14 mouse cellular contexts compared by ENCODE assay signal in the genomic region with DNA sequence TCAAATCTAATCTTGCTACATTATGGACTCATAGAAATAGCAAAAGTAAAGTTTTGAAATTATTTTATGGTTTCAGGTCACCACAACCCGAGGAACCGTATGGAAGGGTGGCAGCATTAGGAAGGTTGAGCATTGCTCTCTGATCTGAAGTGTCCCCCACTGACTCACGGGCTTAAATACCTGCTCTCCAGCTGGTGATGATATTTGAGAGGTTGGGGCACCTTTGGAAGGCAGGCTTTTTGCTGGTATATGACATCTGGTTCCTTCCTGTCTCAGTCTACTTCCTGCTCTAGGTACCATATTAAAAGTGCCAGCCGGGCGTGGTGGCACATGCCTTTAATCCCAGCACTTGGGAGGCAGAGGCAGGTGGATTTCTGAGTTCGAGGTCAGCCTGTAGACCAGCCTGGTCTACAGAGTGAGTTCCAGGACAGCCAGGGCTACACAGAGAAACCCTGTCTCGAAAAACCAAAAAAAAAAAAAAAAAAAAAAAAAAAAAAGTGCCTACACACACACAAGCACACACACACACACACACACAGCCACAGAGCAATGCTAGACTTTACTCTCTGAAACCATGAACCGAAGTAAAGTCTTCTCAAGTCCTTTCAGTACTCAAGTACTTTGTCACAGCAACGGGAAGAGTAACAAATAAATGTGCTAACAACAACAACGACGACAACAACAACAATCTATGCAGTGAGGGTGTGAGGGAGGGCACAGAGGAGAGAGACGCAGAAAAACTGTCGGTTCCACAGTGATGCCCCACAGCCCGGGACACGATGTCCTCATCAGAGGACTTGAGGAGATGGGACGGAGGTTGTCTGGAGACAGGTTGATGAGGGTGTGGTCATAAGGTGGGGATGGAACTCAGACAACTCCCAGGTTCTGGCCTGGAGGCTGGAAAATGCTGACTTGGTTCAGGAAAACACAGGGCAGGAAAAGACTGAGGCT. TPM values are rescaled to one million over a fixed set of nuclear protein-coding genes. Genes with fewer than 3 reads are reported as not detected.
DNase-seq lines count a peak whose midpoint lies in the region; ATAC-seq lines count a peak whose summit lies in the region.
"Had no signal": no experiment of that assay in that cellular context is flagged by ENCODE, and none has a peak within 500 bp of the region (broad histone marks: within the 10 kb centered on the region; RNA-seq: fewer than 3 reads in every experiment).

No protein-coding gene starts in this region.

- no peak for ATAC-seq in heart, embryonic 11.5 days (replicated peaks; ENCODE audit: insufficient number of reproducible peaks, low FRiP score, low TSS enrichment)
- ATAC-seq in midbrain, embryonic 11.5 days (ENCODE audit: low FRiP score), result no peak
- no peak for ATAC-seq in forebrain, embryonic 15.5 days (replicated peaks)
- no peak for ATAC-seq in midbrain, embryonic 16.5 days

- no peaks in the 10 kb centered on the region for H3K36me3 ChIP-seq in heart, embryonic 11.5 days (ENCODE audit: control insufficient read depth, insufficient read depth, low read length)
- no peaks in the 10 kb centered on the region for H3K36me3 ChIP-seq in midbrain, embryonic 10.5 days
- H3K36me3 ChIP-seq in midbrain, embryonic 11.5 days (ENCODE audit: control insufficient read depth, insufficient read depth, low read length), result no peaks in the 10 kb centered on the region
- no peaks in the 10 kb centered on the region for H3K36me3 ChIP-seq in forebrain, embryonic 15.5 days
- no peaks in the 10 kb centered on the region for H3K36me3 ChIP-seq in midbrain, embryonic 16.5 days (ENCODE audit: control insufficient read depth, insufficient read depth, low read length)

- 86% methylated on average over 16 of the region's 16 CpGs for WGBS in heart, embryonic 11.5 days (ENCODE audit: insufficient replicate concordance)
- WGBS in midbrain, embryonic 10.5 days, result 93% methylated on average over 15 of the region's 16 CpGs
- WGBS in midbrain, embryonic 11.5 days, result 91% methylated on average over 16 of the region's 16 CpGs
- 94% methylated on average over 16 of the region's 16 CpGs for WGBS in forebrain, embryonic 15.5 days
- WGBS in midbrain, embryonic 16.5 days, result 93% methylated on average over 16 of the region's 16 CpGs

- H3K9ac ChIP-seq in heart, embryonic 11.5 days (ENCODE audit: low read depth, low read length), result peak overlapping the region; percentile 11; the same call in 1 of the 2 replicates
- no peak overlapping the region for H3K9ac ChIP-seq in midbrain, embryonic 11.5 days (ENCODE audit: low read length)
- H3K9ac ChIP-seq in forebrain, embryonic 15.5 days (replicated peaks), result no peak overlapping the region
- H3K9ac ChIP-seq in midbrain, embryonic 16.5 days (ENCODE audit: low read depth, low read length), result peak overlapping the region; percentile 7; the same call in 1 of the 2 replicates

- no peak for DNase-seq in heart, adult 8-10 months (ENCODE audit: low spot score)
- DNase-seq in midbrain, embryonic 10.5 days (ENCODE audit: low spot score), result no peak
- no peak for DNase-seq in midbrain, embryonic 11.5 days (ENCODE audit: low spot score, missing footprints)
- DNase-seq in cerebellum, adult 8-10 months, result no peak
- no peak for DNase-seq in gastrocnemius, postnatal 14 days
- DNase-seq: cerebellum, postnatal 10 days; gastrocnemius, postnatal 36 days; kidney, adult 9 months; liver had no signal

- H3K4me1 ChIP-seq in heart, embryonic 11.5 days (ENCODE audit: control insufficient read depth, insufficient read depth, low read length), result peaks cover 5% of the 10 kb centered on the region
- peaks cover 35% of the 10 kb centered on the region for H3K4me1 ChIP-seq in midbrain, embryonic 10.5 days
- peaks cover 10% of the 10 kb centered on the region for H3K4me1 ChIP-seq in midbrain, embryonic 11.5 days (ENCODE audit: control insufficient read depth, insufficient read depth, low read length)
- peaks cover 26% of the 10 kb centered on the region for H3K4me1 ChIP-seq in forebrain, embryonic 15.5 days
- H3K4me1 ChIP-seq in midbrain, embryonic 16.5 days (ENCODE audit: control insufficient read depth, insufficient read depth, low read length), result peaks cover 25% of the 10 kb centered on the region

- no peaks in the 10 kb centered on the region for H3K27me3 ChIP-seq in heart, embryonic 11.5 days (ENCODE audit: control insufficient read depth, insufficient read depth, low read length)
- no peaks in the 10 kb centered on the region for H3K27me3 ChIP-seq in midbrain, embryonic 10.5 days (ENCODE audit: low read depth, poor library complexity, severe bottlenecking)
- no peaks in the 10 kb centered on the region for H3K27me3 ChIP-seq in midbrain, embryonic 11.5 days (ENCODE audit: control insufficient read depth, insufficient read depth, low read length)
- H3K27me3 ChIP-seq in forebrain, embryonic 15.5 days, result no peaks in the 10 kb centered on the region
- H3K27me3 ChIP-seq in midbrain, embryonic 16.5 days (ENCODE audit: control insufficient read depth, insufficient read depth, low read depth, low read length), result no peaks in the 10 kb centered on the region

- intact Hi-C loops in gastrocnemius, postnatal 14 days (cut with DNase I; ENCODE audit: low total_unique reads), result loop anchor here (5.0 kb wide), 1 partner anchor 132 kb away; no protein-coding TSS in a partner anchor

- no peaks in the 10 kb centered on the region for H3K9me3 ChIP-seq in heart, embryonic 11.5 days (replicated peaks; ENCODE audit: control insufficient read depth, low read length)
- no peaks in the 10 kb centered on the region for H3K9me3 ChIP-seq in midbrain, embryonic 10.5 days (replicated peaks)
- no peaks in the 10 kb centered on the region for H3K9me3 ChIP-seq in midbrain, embryonic 11.5 days (ENCODE audit: control insufficient read depth, low read length)
- H3K9me3 ChIP-seq in forebrain, embryonic 15.5 days, result no peaks in the 10 kb centered on the region
- H3K9me3 ChIP-seq in midbrain, embryonic 16.5 days (replicated peaks; ENCODE audit: control insufficient read depth, low read length, poor library complexity, severe bottlenecking), result no peaks in the 10 kb centered on the region

- peak overlapping the region; percentile 56 for H3K4me2 ChIP-seq in heart, embryonic 11.5 days
- no peak overlapping the region for H3K4me2 ChIP-seq in midbrain, embryonic 11.5 days
- H3K4me2 ChIP-seq in forebrain, embryonic 15.5 days (replicated peaks), result no peak overlapping the region
- peak overlapping the region; percentile 42 for H3K4me2 ChIP-seq in midbrain, embryonic 16.5 days (ENCODE audit: low read length)

- peak overlapping the region; percentile 50; the same call in 1 of the 2 replicates for H3K27ac ChIP-seq in heart, embryonic 11.5 days (ENCODE audit: low read depth, low read length)
- H3K27ac ChIP-seq in midbrain, embryonic 10.5 days (replicated peaks), result peak overlapping the region; percentile 75
- no peak overlapping the region for H3K27ac ChIP-seq in midbrain, embryonic 11.5 days (ENCODE audit: low read depth, low read length)
- peak overlapping the region; percentile 61 for H3K27ac ChIP-seq in forebrain, embryonic 15.5 days (replicated peaks)
- peak overlapping the region; percentile 82 for H3K27ac ChIP-seq in midbrain, embryonic 16.5 days (ENCODE audit: low read length)

- no peak overlapping the region for H3K4me3 ChIP-seq in heart, embryonic 11.5 days (ENCODE audit: low read depth, low read length)
- H3K4me3 ChIP-seq in midbrain, embryonic 10.5 days, result no peak overlapping the region
- H3K4me3 ChIP-seq in midbrain, embryonic 11.5 days (ENCODE audit: low read depth, low read length), result no peak overlapping the region
- no peak overlapping the region for H3K4me3 ChIP-seq in forebrain, embryonic 15.5 days
- H3K4me3 ChIP-seq in midbrain, embryonic 16.5 days (ENCODE audit: low read depth, low read length), result no peak overlapping the region

RNA-seq across cellular contexts. Expression of a gene that starts 19.7 kb away (rescaled TPM):
- polyA plus RNA-seq in heart, embryonic 11.5 days (2014; fragmentation: Nextera tagmentation; extraction: Ambion mirVana), result not detected in 2 replicates
- under 1 TPM in 1 of 4 experiments, not detected in 3; 0.55 TPM for total RNA-seq in heart, adult 8-10 months (2022)
- polyA plus RNA-seq in midbrain, embryonic 10.5 days (2016; fragmentation: Nextera tagmentation; extraction: Ambion mirVana), result 0.10 TPM in 1 of 2 replicates, not detected in the other
- polyA plus RNA-seq in midbrain, embryonic 11.5 days (2014; fragmentation: Nextera tagmentation; extraction: Ambion mirVana), result not detected in 2 replicates
- not detected in 2 replicates for polyA plus RNA-seq in forebrain, embryonic 15.5 days (2015; fragmentation: Nextera tagmentation; extraction: Ambion mirVana)
- polyA plus RNA-seq in midbrain, embryonic 16.5 days (2015; fragmentation: Nextera tagmentation; extraction: Ambion mirVana), result not detected in 2 replicates
- 1 to 10 TPM; 3.9 to 6.8 TPM for total RNA-seq in gastrocnemius, postnatal 14 days (2021)
- total RNA-seq: layer of hippocampus, postnatal 25 days; megakaryocyte-erythroid progenitor cell, adult 5-6 weeks had no signal

RNA-seq across cellular contexts. Expression of a gene that starts 49.7 kb away (rescaled TPM):
- 0.29 TPM in 1 of 2 replicates, not detected in the other for polyA plus RNA-seq in heart, embryonic 11.5 days (2014; fragmentation: Nextera tagmentation; extraction: Ambion mirVana)
- total RNA-seq in heart, adult 8-10 months (2022), result not detected
- not detected in 2 replicates for polyA plus RNA-seq in midbrain, embryonic 10.5 days (2016; fragmentation: Nextera tagmentation; extraction: Ambion mirVana)
- polyA plus RNA-seq in midbrain, embryonic 11.5 days (2014; fragmentation: Nextera tagmentation; extraction: Ambion mirVana), result not detected in 2 replicates
- polyA plus RNA-seq in forebrain, embryonic 15.5 days (2015; fragmentation: Nextera tagmentation; extraction: Ambion mirVana), result 0.15 TPM in 1 of 2 replicates, not detected in the other
- not detected in 2 replicates for polyA plus RNA-seq in midbrain, embryonic 16.5 days (2015; fragmentation: Nextera tagmentation; extraction: Ambion mirVana)
- total RNA-seq in gastrocnemius, postnatal 14 days (2021), result under 1 TPM; 0.21 to 0.22 TPM
- total RNA-seq: gastrocnemius, postnatal 36 days; layer of hippocampus, postnatal 25 days; megakaryocyte-erythroid progenitor cell, adult 5-6 weeks had no signal

Comparison
In these comparisons a context has a peak if more than half of its experiments do, and no peak if none do; other contexts are left out.
1. H3K4me2 ChIP-seq: peak in heart, embryonic 11.5 days (single experiment) and midbrain, embryonic 16.5 days (single experiment); none in midbrain, embryonic 11.5 days (single experiment) and forebrain, embryonic 15.5 days (single experiment).
2. H3K9ac ChIP-seq: peak in heart, embryonic 11.5 days (single experiment) and midbrain, embryonic 16.5 days (single experiment); none in midbrain, embryonic 11.5 days (single experiment) and forebrain, embryonic 15.5 days (single experiment).